Mouse (Mus musculus): ENCODE measurements around the gene Camkmt. TPM values are rescaled to one million over a fixed set of nuclear protein-coding genes. Genes with fewer than 3 reads are reported as not detected.

Gene Camkmt
- total RNA-seq, 1 experiment: 7.1 TPM

DNA sequence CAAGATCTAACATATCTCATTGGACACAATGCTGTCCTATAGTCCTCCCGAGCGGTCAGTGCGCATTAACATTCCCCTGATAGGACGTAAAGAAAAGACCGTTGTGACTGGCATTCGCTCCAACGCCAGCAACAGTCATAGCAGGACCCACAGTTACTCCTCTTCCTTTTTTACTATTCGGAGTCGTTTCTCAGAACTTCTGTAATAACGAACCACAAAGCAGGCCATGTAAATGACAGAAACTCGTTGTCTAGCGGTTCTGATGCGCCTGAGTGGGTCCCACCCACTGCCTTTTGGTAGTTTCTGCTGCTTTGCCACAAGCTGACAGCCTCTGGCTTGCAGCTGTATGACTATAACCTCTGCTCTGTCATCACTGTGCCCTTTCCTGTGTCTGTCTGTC lies 253.1 kb downstream of the Camkmt start:
- DNase-seq (ENCODE audit: low read depth, low spot score): no peak
- in situ Hi-C loops (cut with MboI; ENCODE audit: low sequenced_read_pairs in 2 of 2, unreplicated experiment in 2 of 2): no loop called here
- Histone ChIP-seq H3K27ac (ENCODE audit: insufficient read depth, low read depth, low read length, poor library complexity, severe bottlenecking) (no peak overlapping the region), H3K9me3 (ENCODE audit: control insufficient read depth, insufficient read depth, low read depth, low read length) (no peaks in the 10 kb centered on the region), H3K4me3 (ENCODE audit: insufficient read depth in 1 of 2, low read depth in 1 of 2, low read length in 2 of 2, poor library complexity in 1 of 2, severe bottlenecking in 1 of 2) (no peak overlapping the region), H3K4me1 (ENCODE audit: control insufficient read depth in 2 of 2, insufficient read depth in 2 of 2, low read length in 2 of 2, poor library complexity in 1 of 2) (peaks cover 0 to 2% of the 10 kb centered on the region in 2 experiments; a peak in 2 of 4 replicates), H3K9ac (ENCODE audit: insufficient read depth, low read depth, low read length, poor library complexity, severe bottlenecking) (no peak overlapping the region), H3K36me3 (ENCODE audit: control insufficient read depth, insufficient read depth, low read length, poor library complexity, severe bottlenecking) (no peaks in the 10 kb centered on the region)
- no peak for TF ChIP-seq ZNF384 (IDR thresholded peaks at IDR 0.05; ENCODE audit: low read depth, low read length)
- no peak for TF ChIP-seq ZC3H11A (IDR thresholded peaks at IDR 0.05; ENCODE audit: borderline replicate concordance, low read depth, low read length)
- TF ChIP-seq CHD2 (IDR thresholded peaks at IDR 0.05; ENCODE audit: low read depth, low read length): no peak
- no peak for TF ChIP-seq HCFC1 (IDR thresholded peaks at IDR 0.05; ENCODE audit: borderline replicate concordance, insufficient read depth, low read length)
- no peak for TF ChIP-seq MAFK (IDR thresholded peaks at IDR 0.05; ENCODE audit: insufficient read depth, low read depth, low read length)

GRCm38 (mm10) chr17:85346701-85347100 lies 256.3 kb downstream of the Camkmt start:
- no peak overlapping the region for H3K9ac ChIP-seq (ENCODE audit: insufficient read depth, low read depth, low read length, poor library complexity, severe bottlenecking)
- H3K27ac ChIP-seq (ENCODE audit: insufficient read depth, low read depth, low read length, poor library complexity, severe bottlenecking): no peak overlapping the region
- H3K9me3 ChIP-seq (ENCODE audit: control insufficient read depth, insufficient read depth, low read depth, low read length): no peaks in the 10 kb centered on the region
- no peaks in the 10 kb centered on the region for H3K36me3 ChIP-seq (ENCODE audit: control insufficient read depth, insufficient read depth, low read length, poor library complexity, severe bottlenecking)
- H3K4me3 ChIP-seq (ENCODE audit: insufficient read depth in 1 of 2, low read depth in 1 of 2, low read length in 2 of 2, poor library complexity in 1 of 2, severe bottlenecking in 1 of 2): no peak overlapping the region
- in situ Hi-C loops (cut with MboI; ENCODE audit: low sequenced_read_pairs in 2 of 2, unreplicated experiment in 2 of 2): no loop called here
- no peak for TF ChIP-seq MAFK (IDR thresholded peaks at IDR 0.05; ENCODE audit: insufficient read depth, low read depth, low read length)
- TF ChIP-seq CHD2 (IDR thresholded peaks at IDR 0.05; ENCODE audit: low read depth, low read length): no peak
- no peak for TF ChIP-seq ZNF384 (IDR thresholded peaks at IDR 0.05; ENCODE audit: low read depth, low read length)
- H3K4me1 ChIP-seq (ENCODE audit: control insufficient read depth in 2 of 2, insufficient read depth in 2 of 2, low read length in 2 of 2, poor library complexity in 1 of 2): no peaks in the 10 kb centered on the region; a peak in 1 of 4 replicates
- no peak for DNase-seq (ENCODE audit: low read depth, low spot score)

- no peaks in the 10 kb centered on the region for H3K36me3 ChIP-seq (ENCODE audit: control insufficient read depth, insufficient read depth, low read length, poor library complexity, severe bottlenecking)
- no peak overlapping the region for H3K9ac ChIP-seq (ENCODE audit: insufficient read depth, low read depth, low read length, poor library complexity, severe bottlenecking)
- H3K9me3 ChIP-seq (ENCODE audit: control insufficient read depth, insufficient read depth, low read depth, low read length): no peaks in the 10 kb centered on the region
- no peaks in the 10 kb centered on the region for H3K4me1 ChIP-seq (ENCODE audit: control insufficient read depth in 2 of 2, insufficient read depth in 2 of 2, low read length in 2 of 2, poor library complexity in 1 of 2)
- no peak for TF ChIP-seq ZC3H11A (IDR thresholded peaks at IDR 0.05; ENCODE audit: borderline replicate concordance, low read depth, low read length)
- TF ChIP-seq ZNF384 (IDR thresholded peaks at IDR 0.05; ENCODE audit: low read depth, low read length): no peak
- TF ChIP-seq CHD2 (IDR thresholded peaks at IDR 0.05; ENCODE audit: low read depth, low read length): no peak
- no peak for TF ChIP-seq MAFK (IDR thresholded peaks at IDR 0.05; ENCODE audit: insufficient read depth, low read depth, low read length)
- no peak for TF ChIP-seq HCFC1 (IDR thresholded peaks at IDR 0.05; ENCODE audit: borderline replicate concordance, insufficient read depth, low read length)
- no peak overlapping the region for H3K4me3 ChIP-seq (ENCODE audit: insufficient read depth in 1 of 2, low read depth in 1 of 2, low read length in 2 of 2, poor library complexity in 1 of 2, severe bottlenecking in 1 of 2)
- in situ Hi-C loops (cut with MboI; ENCODE audit: low sequenced_read_pairs in 2 of 2, unreplicated experiment in 2 of 2): no loop called here
- H3K27ac ChIP-seq (ENCODE audit: insufficient read depth, low read depth, low read length, poor library complexity, severe bottlenecking): no peak overlapping the region
- DNase-seq (ENCODE audit: low read depth, low spot score): no peak
Observed at GRCm38 (mm10) chr17:85349331-85349935, 259.1 kb downstream of the Camkmt start.

GRCm38 (mm10) chr17:85351301-85351700 lies 260.9 kb downstream of the Camkmt start:
- no peak for DNase-seq (ENCODE audit: low read depth, low spot score)
- Histone ChIP-seq H3K4me1 (ENCODE audit: control insufficient read depth in 2 of 2, insufficient read depth in 2 of 2, low read length in 2 of 2, poor library complexity in 1 of 2) (no peaks in the 10 kb centered on the region), H3K9ac (ENCODE audit: insufficient read depth, low read depth, low read length, poor library complexity, severe bottlenecking) (no peak overlapping the region), H3K27ac (ENCODE audit: insufficient read depth, low read depth, low read length, poor library complexity, severe bottlenecking) (no peak overlapping the region), H3K9me3 (ENCODE audit: control insufficient read depth, insufficient read depth, low read depth, low read length) (no peaks in the 10 kb centered on the region), H3K36me3 (ENCODE audit: control insufficient read depth, insufficient read depth, low read length, poor library complexity, severe bottlenecking) (no peaks in the 10 kb centered on the region), H3K4me3 (ENCODE audit: insufficient read depth in 1 of 2, low read depth in 1 of 2, low read length in 2 of 2, poor library complexity in 1 of 2, severe bottlenecking in 1 of 2) (no peak overlapping the region)
- in situ Hi-C loops (cut with MboI; ENCODE audit: low sequenced_read_pairs in 2 of 2, unreplicated experiment in 2 of 2): no loop called here
- TF ChIP-seq ZNF384 (IDR thresholded peaks at IDR 0.05; ENCODE audit: low read depth, low read length) (no peak), HCFC1 (IDR thresholded peaks at IDR 0.05; ENCODE audit: borderline replicate concordance, insufficient read depth, low read length) (no peak), ZC3H11A (IDR thresholded peaks at IDR 0.05; ENCODE audit: borderline replicate concordance, low read depth, low read length) (no peak), CHD2 (IDR thresholded peaks at IDR 0.05; ENCODE audit: low read depth, low read length) (no peak), MAFK (IDR thresholded peaks at IDR 0.05; ENCODE audit: insufficient read depth, low read depth, low read length) (no peak)

- no peaks in the 10 kb centered on the region for H3K36me3 ChIP-seq (ENCODE audit: control insufficient read depth, insufficient read depth, low read length, poor library complexity, severe bottlenecking)
- H3K9ac ChIP-seq (ENCODE audit: insufficient read depth, low read depth, low read length, poor library complexity, severe bottlenecking): no peak overlapping the region
- no peak for TF ChIP-seq CHD2 (IDR thresholded peaks at IDR 0.05; ENCODE audit: low read depth, low read length)
- TF ChIP-seq ZC3H11A (IDR thresholded peaks at IDR 0.05; ENCODE audit: borderline replicate concordance, low read depth, low read length): peak; percentile 84; the same call in 1 of the 2 replicates
- no peak overlapping the region for H3K27ac ChIP-seq (ENCODE audit: insufficient read depth, low read depth, low read length, poor library complexity, severe bottlenecking)
- no peaks in the 10 kb centered on the region for H3K4me1 ChIP-seq (ENCODE audit: control insufficient read depth in 2 of 2, insufficient read depth in 2 of 2, low read length in 2 of 2, poor library complexity in 1 of 2)
- in situ Hi-C loops (cut with MboI; ENCODE audit: low sequenced_read_pairs in 2 of 2, unreplicated experiment in 2 of 2): no loop called here
- no peak for DNase-seq (ENCODE audit: low read depth, low spot score)
- H3K4me3 ChIP-seq (ENCODE audit: insufficient read depth in 1 of 2, low read depth in 1 of 2, low read length in 2 of 2, poor library complexity in 1 of 2, severe bottlenecking in 1 of 2): no peak overlapping the region
- H3K9me3 ChIP-seq (ENCODE audit: control insufficient read depth, insufficient read depth, low read depth, low read length): no peaks in the 10 kb centered on the region
Observed at GRCm38 (mm10) chr17:85352731-85353130, 262.4 kb downstream of the Camkmt start.

Data from ES-E14 (cell line).